Mouse (Mus musculus): ENCODE results near the gene Gm128.
"Not testable (repeated sequence)": the region's sequence is repeated elsewhere in the genome, so short reads cannot be mapped to it uniquely, and the experiment has no call there.

The Gm128 gene

GRCm38 (mm10) chr3:95231298-95232221 lies 9.8 kb downstream of the Gm128 start, which contains the start of gene Mllt11:
Mllt11 (minus strand) TSS chr3:95232171.
- peak; percentile 65 for DNase-seq (ENCODE audit: low spot score)

- no peak for DNase-seq (ENCODE audit: low spot score)
These were observed 10.7 kb downstream of the Gm128 start for GRCm38 (mm10) chr3:95230495-95231297.

DNA sequence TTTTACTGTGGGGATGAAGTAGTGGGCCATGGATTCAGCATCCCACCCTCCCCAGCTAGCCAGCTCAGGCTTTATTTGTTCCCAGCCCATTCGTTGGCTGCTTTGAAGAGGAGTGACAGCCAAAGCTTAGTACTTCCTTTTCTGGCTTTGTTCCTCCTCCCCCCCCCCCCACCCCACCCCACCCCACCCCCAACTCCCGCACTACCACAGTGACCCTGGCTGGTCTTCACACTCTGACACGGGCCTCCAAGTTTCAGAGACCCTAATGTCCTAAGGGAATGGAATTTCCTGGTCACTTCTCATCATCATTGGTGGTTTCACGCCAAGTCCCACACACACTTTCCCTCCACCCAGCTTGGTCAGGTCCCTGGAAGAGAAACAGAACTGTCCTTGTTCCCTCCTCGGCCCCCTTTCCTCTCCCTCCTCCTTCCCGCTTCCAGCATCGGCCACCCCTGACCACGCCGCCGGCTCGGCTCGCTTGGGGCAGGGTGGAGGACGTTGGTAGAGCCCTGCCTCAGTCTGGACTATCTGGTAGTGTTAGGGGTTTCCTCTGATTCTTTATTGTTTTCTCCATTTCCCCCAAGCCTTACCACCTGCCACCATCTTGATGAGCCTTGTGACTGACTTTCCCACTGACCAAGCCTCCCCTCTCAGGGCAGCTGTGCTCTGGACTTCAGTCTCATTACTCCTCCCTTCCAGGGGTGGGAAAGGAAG lies 11.5 kb downstream of the Gm128 start:
- DNase-seq (ENCODE audit: low spot score) = no peak

DNA sequence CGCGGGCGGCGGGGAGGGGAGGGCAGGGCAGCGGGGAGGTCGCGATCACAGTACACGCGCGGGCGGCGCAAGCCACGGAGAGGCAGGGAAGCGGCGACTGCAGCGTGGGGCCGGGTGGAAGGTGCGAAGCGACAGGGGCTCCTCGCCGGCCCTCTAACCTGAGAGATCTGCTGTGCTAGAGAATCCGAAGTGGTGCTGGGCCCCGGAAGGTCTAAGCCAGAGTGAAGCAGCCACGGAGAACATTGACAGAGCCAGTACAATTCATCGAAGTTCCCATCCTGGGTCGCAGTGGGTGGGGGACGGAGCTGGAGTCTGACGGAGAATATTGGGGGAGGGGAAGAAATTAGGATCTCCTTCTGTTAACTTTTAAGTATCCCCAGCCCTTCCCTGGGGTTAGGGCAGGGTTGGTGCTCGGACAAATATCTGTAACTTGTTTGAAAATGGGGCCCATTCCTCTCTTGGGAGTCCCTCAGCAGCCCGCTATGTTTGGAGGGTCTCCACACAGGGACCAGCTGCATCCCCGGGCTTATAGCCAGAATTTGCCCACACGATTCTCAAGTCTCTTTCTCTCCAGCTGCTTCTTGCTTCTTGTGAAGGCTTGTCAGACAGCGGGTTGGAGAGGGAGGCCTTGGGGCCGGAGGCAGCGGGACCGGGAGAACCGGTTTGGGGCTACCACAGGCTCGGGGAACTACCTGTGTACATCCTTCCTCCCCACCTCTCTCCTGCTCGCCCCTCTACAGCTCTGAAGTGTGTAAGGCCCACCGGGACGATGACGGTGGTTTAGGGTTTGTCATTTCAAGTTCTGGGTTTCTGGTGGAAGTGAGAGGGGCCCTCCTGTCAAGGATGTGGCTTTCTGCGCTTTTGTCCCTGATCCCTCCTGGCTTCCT lies 12.3 kb downstream of the Gm128 start:
- peak; percentile 39 for DNase-seq (ENCODE audit: low spot score)

GRCm38 (mm10) chr3:95228148-95228893 lies 13.1 kb downstream of the Gm128 start, which contains the start of gene Cdc42se1:
Cdc42se1 (plus strand) TSS chr3:95228732.
- DNase-seq (ENCODE audit: low spot score) = peak; percentile 86

- DNase-seq (ENCODE audit: low spot score) = no peak
These were observed 14.2 kb downstream of the Gm128 start for GRCm38 (mm10) chr3:95227214-95227613.

DNA sequence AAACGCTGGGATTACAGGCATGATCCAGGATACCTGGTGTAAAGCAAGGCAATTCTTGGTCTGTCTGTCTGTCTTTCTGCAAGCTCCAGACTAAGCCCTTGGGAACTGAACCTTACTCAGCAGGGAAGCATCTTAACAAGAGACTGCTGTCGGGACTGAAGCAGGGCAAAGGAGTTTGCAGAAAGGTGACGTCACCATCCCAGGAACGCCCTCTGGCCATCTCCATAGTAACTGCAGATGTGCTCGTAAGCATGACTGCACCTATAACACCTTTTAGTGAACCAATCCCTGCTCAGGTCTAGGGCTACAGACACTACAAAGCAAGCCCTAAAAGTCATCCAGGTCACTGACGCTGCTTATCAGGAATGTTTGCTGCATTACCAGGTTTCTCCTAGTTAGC lies 17.1 kb downstream of the Gm128 start:
- DNase-seq (ENCODE audit: low spot score) = no peak

DNA sequence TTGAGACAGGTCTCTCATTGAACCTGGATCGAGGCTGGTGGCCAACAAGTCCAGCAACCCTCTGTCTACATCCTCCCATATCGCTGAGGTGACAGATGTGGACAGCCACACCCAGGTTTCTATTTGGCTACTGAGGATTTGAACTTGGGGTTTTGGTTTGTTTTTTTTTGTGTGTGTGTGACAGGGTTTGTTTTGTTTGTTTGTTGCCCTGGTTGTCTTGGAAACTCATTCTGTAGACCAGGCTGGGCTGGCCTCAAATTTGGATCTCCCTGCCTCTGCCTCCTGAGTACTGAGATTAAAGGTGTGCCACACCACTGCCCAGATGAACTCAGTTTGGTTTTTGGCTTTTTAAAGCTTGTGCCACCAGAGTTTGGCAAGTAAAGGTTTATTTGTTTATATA lies 18.4 kb downstream of the Gm128 start:
- DNase-seq (ENCODE audit: low spot score) = no peak

DNA sequence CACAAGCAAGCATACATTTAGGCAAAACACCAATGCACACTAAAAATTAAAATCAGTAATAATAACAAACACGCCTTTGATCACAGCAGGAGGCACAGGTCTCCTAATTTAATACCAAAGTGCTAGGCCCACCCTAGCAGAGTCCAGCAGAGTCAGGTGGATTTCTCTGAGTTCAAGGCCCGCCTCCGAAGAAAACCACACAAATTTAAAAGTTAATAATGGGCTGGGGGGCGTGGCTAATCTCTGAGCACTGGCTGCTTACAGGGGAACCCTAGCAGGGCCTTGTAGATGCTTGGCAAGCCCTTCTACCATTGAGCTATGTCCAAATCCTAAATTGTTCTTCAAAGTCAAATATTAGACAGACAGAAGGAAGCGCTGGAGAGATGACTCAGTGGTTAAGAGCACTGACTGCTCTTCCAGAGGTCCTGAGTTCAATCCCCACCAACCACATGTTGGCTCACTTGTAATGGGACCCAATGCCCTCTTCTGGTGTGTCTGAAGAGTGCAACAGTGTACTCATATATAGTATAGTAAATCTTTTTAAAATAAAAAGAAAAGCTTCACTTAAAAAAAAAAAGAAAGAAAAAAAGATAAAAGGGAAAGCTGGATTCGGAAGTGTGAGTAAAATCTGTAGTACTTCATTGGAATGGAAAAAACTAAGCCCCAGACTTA lies 22.8 kb downstream of the Gm128 start:
- no peak for DNase-seq (ENCODE audit: low spot score)

GRCm38 (mm10) chr3:95217255-95218134 lies 23.9 kb downstream of the Gm128 start, which contains the start of gene Gabpb2:
Gabpb2 (minus strand) TSS chr3:95217916.
- DNase-seq (ENCODE audit: low spot score) = peak; percentile 88

DNA sequence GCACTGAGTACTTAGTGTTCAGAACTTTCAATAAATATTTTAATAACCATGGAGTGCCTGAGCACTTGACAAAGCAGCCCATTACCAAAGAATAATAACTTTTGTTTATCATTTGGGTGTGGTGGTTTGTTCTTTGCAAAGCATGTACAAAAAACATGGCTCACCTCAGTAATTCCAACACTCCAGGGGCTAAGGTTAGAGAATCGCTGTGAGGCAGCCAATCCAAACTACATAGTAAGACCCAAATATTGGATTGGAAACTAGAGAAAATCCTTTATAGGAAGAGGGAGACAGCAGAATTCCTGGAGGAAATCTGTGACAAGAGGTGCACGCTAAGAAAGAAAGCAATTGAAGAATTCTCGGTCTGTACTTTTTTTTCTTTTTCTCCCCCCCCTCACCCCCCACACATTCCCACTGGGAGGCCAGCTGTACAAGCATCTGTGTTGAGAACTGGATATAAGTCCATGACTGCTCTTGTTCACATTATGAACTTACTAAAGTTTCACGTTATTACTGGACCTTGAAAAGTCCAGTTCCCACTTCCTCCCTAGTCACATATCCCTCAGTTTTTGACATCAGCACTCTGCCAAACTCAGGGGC lies 24.6 kb downstream of the Gm128 start:
- no peak for DNase-seq (ENCODE audit: low spot score)

GRCm38 (mm10) chr3:95213609-95213975 lies 27.8 kb downstream of the Gm128 start:
- DNase-seq (ENCODE audit: low spot score) = no peak

GRCm38 (mm10) chr3:95212889-95213608 lies 28.3 kb downstream of the Gm128 start:
- not testable (repeated sequence) for DNase-seq (ENCODE audit: low spot score)

DNA sequence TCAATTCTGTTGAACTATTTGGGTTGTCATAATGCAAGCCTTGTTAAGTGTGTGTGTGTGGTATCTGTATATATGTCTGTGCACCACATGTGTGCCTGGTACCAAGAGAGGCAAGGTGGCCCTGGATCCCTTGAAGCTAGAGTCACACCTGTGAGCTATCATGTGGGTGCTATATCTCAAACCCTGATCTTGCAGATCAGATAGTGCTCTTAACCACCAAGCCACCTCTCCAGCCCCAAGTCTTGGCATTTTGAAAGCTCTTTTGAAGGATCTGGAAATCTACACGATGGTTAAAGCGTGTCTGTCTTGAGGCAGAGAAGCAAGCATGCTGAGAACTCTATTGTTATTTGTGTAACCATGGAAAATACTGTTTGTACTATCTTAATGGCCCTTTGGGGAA lies 30.8 kb downstream of the Gm128 start:
- no peak for DNase-seq (ENCODE audit: low spot score)

- DNase-seq (ENCODE audit: low spot score) = no peak
These were observed 33.1 kb downstream of the Gm128 start for GRCm38 (mm10) chr3:95208286-95208685.

DNA sequence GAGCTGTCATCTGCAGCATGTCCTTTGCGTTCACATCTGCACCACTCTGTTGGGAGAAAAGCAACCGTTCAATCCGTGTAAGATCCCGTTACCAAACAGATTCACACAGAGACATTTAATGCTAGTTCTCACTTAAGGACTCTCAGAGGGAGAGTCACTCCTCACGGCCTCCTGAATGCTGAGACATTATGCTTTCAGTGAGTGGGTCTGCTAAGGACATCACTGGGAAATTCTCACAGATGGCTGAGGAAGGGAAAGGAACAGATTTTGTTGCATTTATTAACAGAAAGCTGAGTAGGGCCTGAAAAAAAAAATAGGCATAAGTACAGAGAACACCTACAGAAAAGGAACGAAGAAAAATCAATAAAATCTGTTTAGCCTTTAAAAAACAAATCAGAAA lies 37.5 kb downstream of the Gm128 start:
- DNase-seq (ENCODE audit: low spot score) = no peak

DNA sequence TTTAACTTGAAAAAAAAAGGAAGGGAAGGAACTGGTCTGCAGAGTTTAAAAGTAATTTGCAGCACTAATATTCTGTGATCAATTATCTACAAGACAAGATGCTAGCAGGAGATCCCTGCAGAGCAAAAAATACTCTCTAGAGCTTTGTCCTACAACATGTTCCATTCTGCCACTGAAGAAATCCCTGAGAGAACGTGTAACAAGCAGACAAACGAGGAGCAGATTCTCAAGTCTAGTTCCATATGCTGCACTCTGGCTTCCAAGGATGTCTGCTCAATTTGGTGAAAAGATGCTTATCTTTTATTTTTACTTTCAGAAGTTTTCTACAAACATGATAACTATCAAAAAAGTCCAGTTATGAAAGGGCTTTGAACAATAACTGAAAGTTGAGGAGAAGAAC lies 40.8 kb downstream of the Gm128 start:
- no peak for DNase-seq (ENCODE audit: low spot score)

DNA sequence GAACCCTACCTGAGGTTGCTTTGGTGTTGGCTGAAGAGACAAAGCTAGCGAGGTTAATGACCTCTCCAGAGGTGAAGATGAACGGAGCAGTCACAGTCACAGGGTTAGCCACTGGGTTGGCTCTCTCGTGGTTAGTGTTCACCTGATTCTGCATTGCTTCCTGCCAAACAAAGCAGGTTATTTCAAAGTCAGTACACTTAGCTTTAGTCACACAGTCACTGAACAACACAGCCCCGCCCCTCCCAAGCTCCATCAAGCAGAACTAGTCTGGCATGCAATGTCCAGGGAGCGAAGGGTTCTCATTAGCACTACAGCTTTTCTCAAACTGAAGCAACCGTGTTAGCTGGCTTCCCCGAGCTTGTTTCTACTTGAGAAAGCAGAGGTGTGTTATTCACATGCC lies 41.3 kb downstream of the Gm128 start:
- no peak for DNase-seq (ENCODE audit: low spot score)

Data from T-cell, adult 2 months (primary cell).